Mouse (Mus musculus) spleen, postnatal 14 days (tissue): Measurements from ENCODE around the gene Rps11.
"Not testable (repeated sequence)": the region's sequence is repeated elsewhere in the genome, so short reads cannot be mapped to it uniquely, and the experiment has no call there.

Experiments
- DNase-seq, 2 experiments: peaks; one replicate each; pipeline ENCODE4 v3.0.0; 2021 to 2022; ENCODE audit warnings: low spot score in 2 of 2

Rps11 gene

GRCm38 (mm10) chr7:45124224-45125143 is at the start of gene Rps11:
Rps11 (minus strand) TSS chr7:45124439.
- DNase-seq = peak; percentile 95 to 98

DNA sequence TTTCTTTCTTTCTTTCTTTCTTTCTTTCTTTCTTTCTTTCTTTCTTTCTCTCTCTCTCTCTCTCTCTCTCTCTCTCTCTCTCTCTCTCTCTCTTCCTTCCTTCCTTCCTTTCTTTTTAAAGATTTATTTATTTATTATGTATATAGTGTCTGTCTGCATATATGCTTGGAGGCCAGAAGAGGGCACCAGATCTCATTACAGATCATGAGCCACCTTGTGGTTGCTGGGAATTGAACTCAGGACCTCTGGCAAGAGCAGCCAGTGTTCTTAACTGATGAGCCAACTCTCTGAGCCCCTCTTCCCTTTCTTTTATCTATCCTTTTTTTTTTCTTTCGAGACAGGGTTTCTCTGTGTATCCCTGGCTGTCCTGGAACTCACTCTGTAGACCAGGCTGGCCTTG is 49.5 kb upstream of the Rps11 start:
- not testable (repeated sequence) for DNase-seq

GRCm38 (mm10) chr7:45172974-45173373 is 48.7 kb upstream of the Rps11 start:
- peak in 1 of 2 experiments; percentile 36 for DNase-seq

DNA sequence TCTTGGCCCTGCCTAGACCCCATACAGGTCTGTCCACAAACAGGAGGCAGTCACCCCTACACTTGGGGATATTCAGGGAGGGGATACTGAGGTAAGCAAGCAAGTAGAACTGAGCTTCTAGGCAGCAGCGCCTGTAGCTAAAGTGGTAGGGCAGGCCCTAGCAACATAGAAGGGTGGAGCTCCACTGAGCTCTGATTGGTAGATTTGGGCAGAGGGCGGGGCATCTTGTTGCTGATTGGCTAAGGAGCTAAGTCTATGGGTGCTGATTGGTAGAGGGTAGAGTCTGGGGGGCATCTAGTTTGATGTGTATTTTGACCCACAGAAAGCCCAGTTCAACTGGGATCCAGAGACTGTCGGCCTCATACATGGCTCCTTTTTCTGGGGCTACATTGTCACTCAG is 45.3 kb upstream of the Rps11 start:
- DNase-seq = no peak

GRCm38 (mm10) chr7:45168656-45169055 is 44.4 kb upstream of the Rps11 start:
- no peak for DNase-seq

DNA sequence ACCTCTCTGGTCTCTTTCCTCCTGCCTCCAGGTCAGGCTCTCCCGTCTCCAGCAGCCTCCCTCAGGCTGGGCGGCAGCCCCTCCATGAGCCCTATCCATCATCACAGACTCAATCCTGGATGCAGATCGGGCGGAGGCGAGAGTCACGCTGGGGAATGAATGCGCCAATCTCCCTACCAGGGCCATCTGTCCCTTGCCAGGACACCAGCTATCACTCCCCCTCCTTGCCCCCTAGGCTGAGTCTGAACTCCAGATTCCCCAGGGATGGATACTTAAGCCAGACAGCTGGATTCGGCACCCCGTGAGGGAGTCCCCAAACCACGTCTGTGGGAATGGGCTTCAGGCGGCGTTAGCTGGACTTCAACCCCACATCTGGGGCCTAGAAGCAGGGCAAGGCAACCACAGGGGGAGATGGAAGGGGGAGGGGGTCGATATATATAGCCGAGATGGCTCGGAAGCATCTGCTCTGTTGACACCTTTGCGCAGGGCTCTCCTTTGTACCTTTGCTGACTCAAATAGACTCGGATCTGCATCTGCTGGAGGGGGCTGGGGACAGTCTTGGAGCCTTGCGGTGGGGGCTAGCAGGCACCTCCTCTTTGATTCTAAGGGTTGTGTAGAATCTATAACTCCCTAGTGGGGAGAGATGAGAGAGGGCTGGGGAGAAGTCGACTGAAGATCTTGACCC is 43.7 kb upstream of the Rps11 start:
- DNase-seq = no peak

GRCm38 (mm10) chr7:45166950-45167401 is 42.7 kb upstream of the Rps11 start:
- no peak for DNase-seq

GRCm38 (mm10) chr7:45165701-45166100 is 41.5 kb upstream of the Rps11 start:
- no peak for DNase-seq

- DNase-seq = no peak
Measured at GRCm38 (mm10) chr7:45164833-45165232, 40.6 kb upstream of the Rps11 start.

DNA sequence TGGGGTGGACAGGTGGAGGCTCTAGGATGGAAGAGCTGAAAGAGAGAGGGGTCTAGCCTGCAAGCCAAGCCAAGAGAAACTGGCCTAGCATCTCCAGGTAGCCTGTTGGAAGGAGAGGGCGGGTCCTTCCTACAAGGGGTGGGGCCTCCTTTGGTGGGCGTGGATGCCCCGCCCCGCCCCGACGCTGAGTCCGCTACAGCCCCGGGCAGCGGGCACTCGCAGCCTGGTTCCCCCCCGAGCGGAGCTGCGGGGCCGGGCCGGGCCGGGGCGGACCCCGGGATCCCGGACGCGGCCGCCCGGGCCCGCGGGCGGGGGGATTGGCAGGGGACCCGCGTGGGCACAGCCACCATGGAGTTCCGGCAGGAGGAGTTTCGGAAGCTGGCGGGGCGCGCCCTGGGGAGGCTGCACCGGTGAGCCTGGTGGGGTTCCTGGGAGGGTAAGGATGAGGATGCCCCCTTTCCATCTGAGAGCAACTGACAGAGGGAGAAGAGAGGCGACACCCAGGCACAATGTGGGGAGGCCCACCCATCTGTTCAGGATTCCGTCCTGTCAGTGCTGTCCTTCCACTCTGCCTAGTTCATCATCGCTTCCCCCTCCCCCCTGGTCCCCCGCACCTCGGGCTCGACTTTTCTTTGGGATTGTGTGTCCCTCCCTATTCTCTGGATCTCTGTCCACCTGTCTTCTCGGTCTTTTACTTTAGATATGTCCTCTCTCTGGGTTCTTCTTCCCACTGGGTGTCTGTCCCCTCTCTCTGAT is 39.7 kb upstream of the Rps11 start, which contains the start of gene Slc17a7:
TSS of gene Slc17a7 (plus strand) at position 215 of the 756 bp plus-strand sequence.
- DNase-seq = no peak

GRCm38 (mm10) chr7:45162996-45163615 is 38.9 kb upstream of the Rps11 start:
- no peak for DNase-seq

GRCm38 (mm10) chr7:45162551-45162950 is 38.3 kb upstream of the Rps11 start:
- no peak for DNase-seq

GRCm38 (mm10) chr7:45161612-45162473 is 37.6 kb upstream of the Rps11 start:
- DNase-seq = peak; percentile 73 to 87

DNA sequence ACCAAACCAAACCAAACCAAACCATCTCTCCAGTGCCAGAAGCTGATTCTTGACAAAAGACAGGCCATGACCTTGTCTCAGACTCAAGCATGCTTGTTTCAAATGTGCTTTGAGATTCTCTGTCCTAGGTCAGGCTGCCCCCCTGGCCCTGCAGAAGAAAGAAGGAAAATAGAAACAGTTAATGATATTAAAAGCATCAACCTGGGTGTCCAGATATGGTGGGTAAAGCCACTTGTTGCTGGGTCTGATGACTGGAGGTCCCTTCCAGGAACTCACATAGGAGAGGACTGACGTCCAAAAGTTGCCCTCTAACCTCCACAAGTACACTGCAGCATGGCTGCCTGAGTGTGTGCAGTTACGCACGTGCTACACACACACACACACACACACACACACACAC is 36.6 kb upstream of the Rps11 start:
- DNase-seq = no peak

- no peak for DNase-seq
Measured at GRCm38 (mm10) chr7:45160316-45160800, 36.1 kb upstream of the Rps11 start.

DNA sequence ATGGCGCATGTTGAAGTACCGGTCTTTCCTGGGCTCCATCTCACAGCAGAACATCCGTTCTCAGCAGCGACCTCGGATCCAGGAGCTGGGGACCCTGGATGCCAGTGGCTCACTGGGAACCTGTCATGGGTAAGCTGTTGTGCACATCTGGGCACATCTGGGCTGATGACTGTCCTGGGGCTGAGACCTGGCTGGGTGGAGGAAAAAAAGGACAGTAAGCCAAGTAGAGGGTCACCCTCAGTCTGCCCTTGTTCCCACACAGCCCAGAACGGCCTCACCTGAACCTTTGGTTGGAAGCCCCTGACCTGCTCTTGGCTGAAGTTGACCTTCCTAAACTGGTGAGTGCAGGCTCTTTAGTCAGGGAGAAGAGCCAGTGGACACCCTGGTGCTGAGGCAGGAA is 34.8 kb upstream of the Rps11 start:
- DNase-seq = no peak

GRCm38 (mm10) chr7:45157459-45157858 is 33.2 kb upstream of the Rps11 start:
- no peak for DNase-seq

GRCm38 (mm10) chr7:45156206-45156605 is 32.0 kb upstream of the Rps11 start:
- no peak for DNase-seq

DNA sequence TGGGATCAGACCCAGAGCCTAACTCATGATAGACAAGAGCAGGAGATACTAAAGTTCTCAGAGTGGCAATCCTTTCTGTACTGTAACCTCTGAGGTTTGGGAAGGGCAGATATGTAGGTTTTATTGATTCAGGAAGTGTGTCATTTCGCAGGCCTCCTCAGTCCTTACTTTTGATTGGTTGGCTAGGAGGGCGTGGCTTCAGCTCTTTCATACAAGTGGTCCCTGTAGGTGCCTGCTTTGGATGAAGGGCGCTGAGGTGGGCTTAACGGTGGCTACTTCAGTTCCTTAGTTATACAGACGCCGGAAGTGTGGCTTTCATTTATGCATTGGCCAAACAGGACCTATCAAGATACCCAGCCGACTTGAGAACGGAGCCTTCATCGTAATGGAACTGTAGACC is 31.4 kb upstream of the Rps11 start:
- DNase-seq = no peak

DNA sequence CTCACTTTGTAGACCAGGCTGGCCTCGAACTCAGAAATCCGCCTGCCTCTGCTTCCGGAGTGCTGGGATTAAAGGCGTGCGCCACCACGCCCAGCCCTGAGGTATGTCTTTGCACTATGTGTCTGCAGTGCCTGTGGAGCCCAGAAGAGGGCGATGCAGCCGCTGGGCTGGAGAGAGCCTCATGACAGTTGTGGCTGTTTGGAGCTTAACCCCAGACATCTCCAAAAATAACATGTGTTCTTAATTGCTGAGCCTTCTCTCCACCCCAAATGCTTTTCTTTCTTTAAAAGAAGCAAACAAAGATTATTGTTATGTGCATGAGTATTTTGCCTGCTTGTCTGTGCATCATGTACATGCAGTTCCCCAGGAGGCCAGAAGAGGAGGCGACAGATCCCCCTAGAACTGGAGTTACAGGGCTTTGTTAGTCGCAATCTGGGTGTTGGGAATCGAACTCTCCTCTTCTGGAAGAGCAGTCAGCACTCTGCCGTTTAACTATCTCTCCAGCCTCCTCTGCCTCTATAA is 30.8 kb upstream of the Rps11 start:
- DNase-seq = peak in 1 of 2 experiments; percentile 52
